Mouse (Mus musculus) C2C12 (cell line): ENCODE results near the gene Nkain4.

Experiments used
- CEBPB ChIP-seq: IDR thresholded peaks from one replicate; pipeline ENCODE4 v1.6.1; 2011; ENCODE audit warnings: low read depth, mild to moderate bottlenecking, control low read depth, moderate library complexity
- CTCF ChIP-seq: IDR thresholded peaks from one replicate; pipeline ENCODE4 v1.5.1; 2011; ENCODE audit not compliant: control insufficient read depth, insufficient read depth, insufficient read length
- FOSL1 ChIP-seq: IDR thresholded peaks from one replicate; pipeline ENCODE4 v1.8.0; 2011; ENCODE audit warnings: mild to moderate bottlenecking, low read length; ENCODE audit not compliant: poor library complexity, insufficient read depth, severe bottlenecking
- MAX ChIP-seq: IDR thresholded peaks from one replicate; pipeline ENCODE4 v1.6.1; 2011; ENCODE audit warnings: mild to moderate bottlenecking, control low read depth
- MYOD1 ChIP-seq: IDR thresholded peaks from one replicate; pipeline ENCODE4 v1.6.1; 2011; ENCODE audit warnings: low read depth; ENCODE audit not compliant: control insufficient read depth, insufficient read length
- MYOG ChIP-seq: IDR thresholded peaks from one replicate; pipeline ENCODE4 v1.6.1; 2011; ENCODE audit not compliant: control insufficient read depth, insufficient read length; ENCODE audit errors: extremely low read depth
- USF1 ChIP-seq: IDR thresholded peaks from one replicate; pipeline ENCODE4 v1.6.1; 2011; ENCODE audit warnings: low read depth, mild to moderate bottlenecking, control low read depth, moderate library complexity

DNA sequence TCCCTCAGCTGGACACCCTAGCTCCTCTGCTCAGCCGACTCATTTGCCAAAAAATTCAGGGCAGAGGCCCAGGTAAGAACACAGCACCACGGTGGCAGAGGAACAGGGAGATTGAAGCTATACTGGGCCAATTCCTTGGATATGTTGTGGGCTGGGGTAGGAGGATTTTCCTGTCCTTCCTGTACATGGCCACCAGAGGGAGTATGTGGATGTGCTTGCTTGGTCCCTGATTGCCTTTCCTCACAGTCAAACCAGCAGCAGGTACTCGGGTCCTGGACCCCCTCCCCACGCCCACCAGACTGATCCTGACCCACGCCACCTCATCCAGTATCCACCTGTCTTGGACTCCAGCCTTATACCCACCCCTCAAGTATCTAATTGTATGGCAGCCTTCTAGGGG is 41.9 kb upstream of the Nkain4 start:
- TF ChIP-seq CTCF (peak; percentile 56), FOSL1 (no peak), MYOD1 (no peak), MAX (no peak), USF1 (no peak), MYOG (no peak), CEBPB (no peak)
